ENCODE assay signal across 20 mouse cellular contexts in genomic region chr1:92632948-92633347, GRCm38 (mm10). TPM values are rescaled to one million over a fixed set of nuclear protein-coding genes. Genes with fewer than 3 reads are reported as not detected.
DNase-seq lines count a peak whose midpoint lies in the region; ATAC-seq and TF ChIP-seq lines count a peak whose summit lies in the region.
"Had no signal": no experiment of that assay in that cellular context is flagged by ENCODE, and none has a peak within 500 bp of the region (broad histone marks: within the 10 kb centered on the region; RNA-seq: fewer than 3 reads in every experiment).

No protein-coding gene starts in this region.

- WGBS in liver, postnatal 0 days (ENCODE audit: insufficient replicate concordance), result 56% methylated on average over 6 of the region's 6 CpGs
- WGBS in liver, embryonic 11.5 days, result 63% methylated on average over 6 of the region's 6 CpGs

- peak; percentile 7 for DNase-seq in liver, postnatal 0 days
- DNase-seq in liver, embryonic 11.5 days (ENCODE audit: low spot score), result no peak
- DNase-seq in A20 (ENCODE audit: low read depth, low spot score), result peak; percentile 57
- DNase-seq in induced T-regulatory cell, adult 2 months (ENCODE audit: low read depth), result peak; percentile 61
- no peak for DNase-seq in embryo, embryonic 10 days (ENCODE audit: low spot score)
- no peak for DNase-seq in lung, postnatal 10 days
- DNase-seq: adrenal gland, adult 8-10 months; cerebellum, postnatal 10 days; gastrocnemius, adult 2 months; kidney, postnatal 10 days; right cerebral cortex, postnatal 4 days had no signal

- no peaks in the 10 kb centered on the region for H3K4me1 ChIP-seq in liver, postnatal 0 days (ENCODE audit: insufficient read depth)
- no peaks in the 10 kb centered on the region for H3K4me1 ChIP-seq in liver, embryonic 11.5 days (replicated peaks; ENCODE audit: control insufficient read depth, insufficient read depth, low read length)
- H3K4me1 ChIP-seq: intestine, embryonic 15.5 days; neural tube, embryonic 13.5 days had no signal

- H3K9ac ChIP-seq in liver, postnatal 0 days (replicated peaks), result no peak overlapping the region
- no peak overlapping the region for H3K9ac ChIP-seq in liver, embryonic 11.5 days (ENCODE audit: low read depth, low read length)
- H3K9ac ChIP-seq: forebrain, embryonic 15.5 days; hindbrain, embryonic 12.5 days; intestine, embryonic 15.5 days; liver, embryonic 14.5 days; neural tube, embryonic 13.5 days had no signal

- H3K4me3 ChIP-seq in liver, postnatal 0 days (ENCODE audit: low read depth, low read length), result no peak overlapping the region
- H3K4me3 ChIP-seq in liver, embryonic 11.5 days (ENCODE audit: low read depth, low read length), result no peak overlapping the region
- H3K4me3 ChIP-seq: forebrain, embryonic 15.5 days; gastrocnemius, adult 2 months; hindbrain, embryonic 12.5 days; intestine, embryonic 15.5 days; left cerebral cortex, adult 2 months; neural tube, embryonic 13.5 days had no signal

- no peak overlapping the region for H3K4me2 ChIP-seq in liver, postnatal 0 days (ENCODE audit: low read depth, low read length)
- no peak overlapping the region for H3K4me2 ChIP-seq in liver, embryonic 11.5 days
- H3K4me2 ChIP-seq: forebrain, embryonic 15.5 days; hindbrain, embryonic 12.5 days; intestine, embryonic 15.5 days; neural tube, embryonic 13.5 days had no signal

- no peak overlapping the region for H3K27ac ChIP-seq in liver, postnatal 0 days (ENCODE audit: low read depth)
- H3K27ac ChIP-seq in liver, embryonic 11.5 days (ENCODE audit: low read depth, low read length), result no peak overlapping the region
- H3K27ac ChIP-seq: forebrain, embryonic 15.5 days; gastrocnemius, adult 2 months; hindbrain, embryonic 12.5 days; intestine, embryonic 15.5 days; left cerebral cortex, adult 2 months; liver, embryonic 14.5 days; neural tube, embryonic 13.5 days had no signal

- ATAC-seq in liver, postnatal 0 days, result no peak
- ATAC-seq in liver, embryonic 11.5 days (replicated peaks; ENCODE audit: low FRiP score), result no peak
- ATAC-seq in CD4-positive, CD25-positive, alpha-beta regulatory T cell, adult 4 months, result peak; percentile 82
- ATAC-seq: forebrain, embryonic 15.5 days; intestine, embryonic 15.5 days had no signal

- no peaks in the 10 kb centered on the region for H3K9me3 ChIP-seq in liver, postnatal 0 days (ENCODE audit: low read length)
- no peaks in the 10 kb centered on the region for H3K9me3 ChIP-seq in liver, embryonic 11.5 days (ENCODE audit: control insufficient read depth, low read length)
- H3K9me3 ChIP-seq: forebrain, embryonic 15.5 days; hindbrain, embryonic 12.5 days; intestine, embryonic 15.5 days; neural tube, embryonic 13.5 days had no signal

- 0 out of 2 replicates have a peak, but pooled peaks have one; percentile 1 for TF ChIP-seq CTCF in liver, postnatal 0 days (IDR thresholded peaks at IDR 0.05; ENCODE audit: low read depth)

- peaks cover 12% of the 10 kb centered on the region; the same call in 1 of the 2 replicates for H3K36me3 ChIP-seq in liver, postnatal 0 days (replicated peaks; ENCODE audit: insufficient read depth, low read length)
- H3K36me3 ChIP-seq in liver, embryonic 11.5 days (ENCODE audit: control insufficient read depth, insufficient read depth, low read length), result peaks cover 6% of the 10 kb centered on the region; the same call in 1 of the 2 replicates

- no peak for TF ChIP-seq EP300 in liver, postnatal 0 days (IDR thresholded peaks at IDR 0.05; ENCODE audit: low read depth)

- H3K27me3 ChIP-seq in liver, postnatal 0 days (ENCODE audit: insufficient read depth, low read length), result no peaks in the 10 kb centered on the region
- no peaks in the 10 kb centered on the region for H3K27me3 ChIP-seq in liver, embryonic 11.5 days (replicated peaks; ENCODE audit: control insufficient read depth, insufficient read depth, low read length)
- H3K27me3 ChIP-seq: forebrain, embryonic 15.5 days; hindbrain, embryonic 12.5 days; intestine, embryonic 15.5 days; neural tube, embryonic 13.5 days had no signal

RNA-seq across cellular contexts. Expression of gene Cops9, which starts 8.8 kb away (rescaled TPM):
- 222 and 225 TPM in 2 replicates for polyA plus RNA-seq in liver, postnatal 0 days (2015; fragmentation: Nextera tagmentation; extraction: Ambion mirVana)
- 320 and 354 TPM in 2 replicates for polyA plus RNA-seq in liver, embryonic 11.5 days (2014; fragmentation: Nextera tagmentation; extraction: Ambion mirVana)
- polyA plus RNA-seq in CD4-positive, CD25-positive, alpha-beta regulatory T cell, adult 4 months (2017; shearing (Covaris generic)), result 100 to 1,000 TPM; 161 to 251 TPM

RNA-seq across cellular contexts. Expression of gene Olfr12, which starts 15.4 kb away (rescaled TPM):
- polyA plus RNA-seq in liver, postnatal 0 days (2015; fragmentation: Nextera tagmentation; extraction: Ambion mirVana), result not detected in 2 replicates
- polyA plus RNA-seq in liver, embryonic 11.5 days (2014; fragmentation: Nextera tagmentation; extraction: Ambion mirVana), result not detected in 2 replicates
- not detected for polyA plus RNA-seq in CD4-positive, CD25-positive, alpha-beta regulatory T cell, adult 4 months (2017; shearing (Covaris generic))
- polyA plus RNA-seq: forebrain, embryonic 15.5 days; heart, embryonic 16.5 days; hindbrain, embryonic 12.5 days; intestine, embryonic 15.5 days; limb, embryonic 11.5 days; liver, embryonic 14.5 days; neural tube, embryonic 13.5 days had no signal

RNA-seq across cellular contexts. Expression of gene Otos, which starts 15.7 kb away (rescaled TPM):
- polyA plus RNA-seq in liver, postnatal 0 days (2015; fragmentation: Nextera tagmentation; extraction: Ambion mirVana), result 0.16 TPM in 1 of 2 replicates, not detected in the other
- polyA plus RNA-seq in liver, embryonic 11.5 days (2014; fragmentation: Nextera tagmentation; extraction: Ambion mirVana), result not detected in 2 replicates
- polyA plus RNA-seq in CD4-positive, CD25-positive, alpha-beta regulatory T cell, adult 4 months (2017; shearing (Covaris generic)), result 1 to 10 TPM in 1 of 2 experiments, under 1 TPM in 1; 0.94 to 1.8 TPM
- polyA plus RNA-seq: forebrain, embryonic 15.5 days; hindbrain, embryonic 12.5 days; limb, embryonic 11.5 days; neural tube, embryonic 13.5 days had no signal

RNA-seq across cellular contexts. Expression of gene Olfr1410, which starts 27.4 kb away (rescaled TPM):
- polyA plus RNA-seq in liver, postnatal 0 days (2015; fragmentation: Nextera tagmentation; extraction: Ambion mirVana), result not detected in 2 replicates
- polyA plus RNA-seq in liver, embryonic 11.5 days (2014; fragmentation: Nextera tagmentation; extraction: Ambion mirVana), result not detected in 2 replicates
- polyA plus RNA-seq in CD4-positive, CD25-positive, alpha-beta regulatory T cell, adult 4 months (2017; shearing (Covaris generic)), result not detected
- polyA plus RNA-seq: forebrain, embryonic 15.5 days; heart, embryonic 16.5 days; hindbrain, embryonic 12.5 days; intestine, embryonic 15.5 days; limb, embryonic 11.5 days; liver, embryonic 14.5 days; neural tube, embryonic 13.5 days had no signal

RNA-seq across cellular contexts. Expression of gene Olfr1411, which starts 38.7 kb away (rescaled TPM):
- polyA plus RNA-seq in liver, postnatal 0 days (2015; fragmentation: Nextera tagmentation; extraction: Ambion mirVana), result not detected in 2 replicates
- polyA plus RNA-seq in liver, embryonic 11.5 days (2014; fragmentation: Nextera tagmentation; extraction: Ambion mirVana), result not detected in 2 replicates
- not detected for polyA plus RNA-seq in CD4-positive, CD25-positive, alpha-beta regulatory T cell, adult 4 months (2017; shearing (Covaris generic))
- polyA plus RNA-seq: forebrain, embryonic 15.5 days; heart, embryonic 16.5 days; hindbrain, embryonic 12.5 days; intestine, embryonic 15.5 days; limb, embryonic 11.5 days; liver, embryonic 14.5 days; neural tube, embryonic 13.5 days had no signal

Comparison
In these comparisons a context has a peak if more than half of its experiments do, and no peak if none do; other contexts are left out.
1. DNase-seq: peak in liver, postnatal 0 days (single experiment), A20 (single experiment) and induced T-regulatory cell, adult 2 months (single experiment); none in liver, embryonic 11.5 days (single experiment), embryo, embryonic 10 days (single experiment) and lung, postnatal 10 days (single experiment).